Mouse (Mus musculus): ENCODE measurements around the gene Ccl3. TPM values are rescaled to one million over a fixed set of nuclear protein-coding genes. Genes with fewer than 3 reads are reported as not detected.
A peak's percentile ranks its signal among the peaks of the same experiment; 100 is the strongest.

Ccl3 gene
- total and polyA plus RNA-seq, 3 experiments, result 3.2 to 18.4 (median 10.6) TPM

- dilution Hi-C loops (cut with MboI; ENCODE audit: extremely low pct_ligation_motif_present, extremely low pct_unique_long_range_greater_than_20kb, low sequenced_read_pairs) (no loop called here), in situ Hi-C loops (cut with MboI; ENCODE audit: low pct_ligation_motif_present, low pct_unique_long_range_greater_than_20kb, low sequenced_read_pairs) (no loop called here)
- TF ChIP-seq ZKSCAN1 (IDR thresholded peaks at IDR 0.05; ENCODE audit: borderline replicate concordance, low read depth, low read length) (no peak), KAT2A (IDR thresholded peaks at IDR 0.05; ENCODE audit: insufficient replicate concordance, low read length) (no peak), TCF12 (IDR thresholded peaks at IDR 0.05; ENCODE audit: low read depth, low read length) (no peak), USF2 (conservative IDR thresholded peaks at IDR 0.05; ENCODE audit: low read depth, low read length) (no peak), CHD1 (IDR thresholded peaks at IDR 0.05; ENCODE audit: low read depth, low read length) (no peak), NRF1 (IDR thresholded peaks at IDR 0.05; ENCODE audit: low read depth, low read length) (no peak), JUND (conservative IDR thresholded peaks at IDR 0.05; ENCODE audit: low read depth, low read length) (no peak), SIN3A (IDR thresholded peaks at IDR 0.05; ENCODE audit: low read length) (no peak), E2F4 (IDR thresholded peaks at IDR 0.05; ENCODE audit: insufficient replicate concordance, low read depth, low read length) (no peak), MXI1 (IDR thresholded peaks at IDR 0.05; ENCODE audit: low read depth, low read length) (no peak), TBP (conservative IDR thresholded peaks at IDR 0.05; ENCODE audit: low read depth, low read length) (no peak), JUN (IDR thresholded peaks at IDR 0.05; ENCODE audit: insufficient read depth, low read depth, low read length) (no peak), MAFK (IDR thresholded peaks at IDR 0.05; ENCODE audit: insufficient replicate concordance, low read length) (no peak), POLR2A (IDR thresholded peaks at IDR 0.05; ENCODE audit: low read depth, low read length) (no peak), ZC3H11A (IDR thresholded peaks at IDR 0.05; ENCODE audit: low read depth, low read length) (no peak), CTCF (conservative IDR thresholded peaks at IDR 0.05 in 1 of 2, IDR thresholded peaks at IDR 0.05 in 1 of 2; ENCODE audit: low read depth in 2 of 2, low read length in 2 of 2) (no peak), MEF2A (IDR thresholded peaks at IDR 0.05; ENCODE audit: borderline replicate concordance, low read depth, low read length) (no peak), RCOR1 (conservative IDR thresholded peaks at IDR 0.05; ENCODE audit: low read depth, low read length) (no peak)
- Histone ChIP-seq H3K36me3 (replicated peaks in 1 of 2; ENCODE audit: control insufficient read depth in 1 of 2, insufficient read depth in 1 of 2, low read length in 1 of 2) (no peaks in the 10 kb centered on the region), H3K79me2 (replicated peaks; ENCODE audit: control insufficient read depth, extremely low read depth, insufficient read depth, poor library complexity, severe bottlenecking) (no peaks in the 10 kb centered on the region), H3K9ac (ENCODE audit: insufficient read depth, low read depth) (no peak overlapping the region), H3K27me3 (replicated peaks) (no peaks in the 10 kb centered on the region), H3K4me3 (replicated peaks in 1 of 3; ENCODE audit: low read depth in 2 of 3, low read length in 2 of 3, poor library complexity in 1 of 3) (no peak overlapping the region), H3K4me2 (ENCODE audit: insufficient read depth, low read depth, poor library complexity, severe bottlenecking) (no peak overlapping the region), H3K9me3 (replicated peaks; ENCODE audit: low read length) (no peaks in the 10 kb centered on the region), H3K27ac (ENCODE audit: insufficient read depth, low read depth) (no peak overlapping the region), H3K4me1 (ENCODE audit: control insufficient read depth in 1 of 2, insufficient read depth in 2 of 2) (peaks cover 6 to 20% of the 10 kb centered on the region in 2 experiments; a peak in 3 of 4 replicates)
- DNase-seq (ENCODE audit: extremely low read depth), result no peak
These were observed 25.6 kb downstream of the Ccl3 start for GRCm38 (mm10) chr11:83623586-83623985.

GRCm38 (mm10) chr11:83619037-83619436 is 30.1 kb downstream of the Ccl3 start:
- TF ChIP-seq EP300 (IDR thresholded peaks at IDR 0.05; ENCODE audit: low read length) (peak; percentile 86), MAZ (IDR thresholded peaks at IDR 0.05; ENCODE audit: low read depth, low read length) (no peak), IRF4 (IDR thresholded peaks at IDR 0.05; ENCODE audit: low read depth, low read length) (peak; percentile 91), JUND (conservative IDR thresholded peaks at IDR 0.05; ENCODE audit: low read depth, low read length) (no peak), UBTF (IDR thresholded peaks at IDR 0.05; ENCODE audit: low read depth, low read length) (no peak)
- DNase-seq (ENCODE audit: extremely low read depth), result peak; percentile 71
- no peaks in the 10 kb centered on the region for H3K36me3 ChIP-seq (replicated peaks in 1 of 2; ENCODE audit: control insufficient read depth in 1 of 2, insufficient read depth in 1 of 2, low read length in 1 of 2)
- H3K4me3 ChIP-seq (replicated peaks in 1 of 3; ENCODE audit: low read depth in 2 of 3, low read length in 2 of 3, poor library complexity in 1 of 3), result no peak overlapping the region
- no peak overlapping the region for H3K4me2 ChIP-seq (ENCODE audit: insufficient read depth, low read depth, poor library complexity, severe bottlenecking)
- no peaks in the 10 kb centered on the region for H3K27me3 ChIP-seq (replicated peaks)
- H3K9ac ChIP-seq (ENCODE audit: insufficient read depth, low read depth), result no peak overlapping the region
- no peaks in the 10 kb centered on the region for H3K79me2 ChIP-seq (replicated peaks; ENCODE audit: control insufficient read depth, extremely low read depth, insufficient read depth, poor library complexity, severe bottlenecking)
- dilution Hi-C loops (cut with MboI; ENCODE audit: extremely low pct_ligation_motif_present, extremely low pct_unique_long_range_greater_than_20kb, low sequenced_read_pairs), result no loop called here
- H3K27ac ChIP-seq (ENCODE audit: insufficient read depth, low read depth), result no peak overlapping the region
- in situ Hi-C loops (cut with MboI; ENCODE audit: low pct_ligation_motif_present, low pct_unique_long_range_greater_than_20kb, low sequenced_read_pairs), result no loop called here
- H3K9me3 ChIP-seq (replicated peaks; ENCODE audit: low read length), result no peaks in the 10 kb centered on the region
- H3K4me1 ChIP-seq (ENCODE audit: control insufficient read depth in 1 of 2, insufficient read depth in 2 of 2), result peaks cover 2 to 19% of the 10 kb centered on the region in 2 experiments; a peak in 3 of 4 replicates
